Mouse (Mus musculus) frontal cortex, postnatal 36 days (tissue): ENCODE results near the gene B3gat1.

Experiments used
- DNase-seq, 2 experiments: peaks; one replicate each; pipeline ENCODE4 v3.0.0; 2022; ENCODE audit warnings: low spot score in 2 of 2

The B3gat1 gene

DNA sequence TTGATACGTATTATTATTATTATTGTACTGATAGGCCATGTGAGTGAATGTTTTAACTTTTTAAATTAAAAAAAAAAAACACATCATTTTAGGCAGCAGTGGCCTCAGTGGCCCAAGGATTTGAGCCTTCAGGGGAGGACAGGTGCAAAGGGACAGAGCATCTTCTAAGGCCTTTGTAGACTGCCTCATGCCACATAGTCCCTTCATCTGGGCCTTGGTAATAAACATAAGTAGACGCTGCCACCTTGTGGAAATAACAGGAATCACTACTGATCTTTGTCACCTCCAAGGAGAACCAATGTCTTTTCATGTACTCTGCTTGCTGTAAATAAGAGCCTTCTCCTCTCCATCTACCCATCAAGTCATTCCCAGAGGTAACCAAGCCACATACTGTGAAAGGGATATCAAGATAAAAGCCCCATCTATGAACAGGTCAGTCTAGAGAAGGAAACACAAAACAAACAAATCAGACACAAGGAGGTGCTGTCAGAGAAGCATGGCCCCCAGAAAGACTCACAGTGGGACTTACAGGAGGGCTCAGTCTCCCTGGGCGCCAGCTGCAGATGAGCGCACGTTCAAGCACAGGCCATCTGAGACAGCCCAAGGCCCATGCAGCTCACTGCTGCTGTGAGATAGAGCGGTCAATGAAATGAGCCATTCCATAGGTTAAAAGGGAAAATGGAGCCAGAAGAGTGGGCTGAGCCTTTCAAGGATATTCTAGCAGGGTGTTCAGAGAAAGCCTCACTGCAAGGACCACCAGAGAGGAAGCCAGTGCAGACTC lies 42.8 kb downstream of the B3gat1 start:
- peak; percentile 42 to 82 for DNase-seq

DNA sequence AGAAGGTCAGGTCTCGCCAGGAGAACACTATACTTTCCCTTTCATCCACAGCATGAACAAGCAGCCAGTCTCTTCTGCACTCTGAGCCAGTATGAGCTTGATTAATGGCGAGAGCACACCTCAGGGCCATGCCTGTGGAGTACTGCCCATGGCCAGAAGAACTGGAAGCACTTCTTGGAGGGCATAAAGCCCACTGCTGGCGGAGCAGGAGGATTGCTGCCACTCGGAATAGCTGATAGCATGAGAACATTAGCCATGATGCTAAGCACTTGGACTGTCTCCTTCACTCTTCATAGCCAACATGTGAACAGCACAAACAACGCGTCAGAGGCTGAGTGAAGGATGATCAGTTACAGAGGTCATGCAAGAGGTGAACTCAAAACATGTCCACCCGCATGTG lies 44.9 kb downstream of the B3gat1 start:
- DNase-seq = no peak

DNA sequence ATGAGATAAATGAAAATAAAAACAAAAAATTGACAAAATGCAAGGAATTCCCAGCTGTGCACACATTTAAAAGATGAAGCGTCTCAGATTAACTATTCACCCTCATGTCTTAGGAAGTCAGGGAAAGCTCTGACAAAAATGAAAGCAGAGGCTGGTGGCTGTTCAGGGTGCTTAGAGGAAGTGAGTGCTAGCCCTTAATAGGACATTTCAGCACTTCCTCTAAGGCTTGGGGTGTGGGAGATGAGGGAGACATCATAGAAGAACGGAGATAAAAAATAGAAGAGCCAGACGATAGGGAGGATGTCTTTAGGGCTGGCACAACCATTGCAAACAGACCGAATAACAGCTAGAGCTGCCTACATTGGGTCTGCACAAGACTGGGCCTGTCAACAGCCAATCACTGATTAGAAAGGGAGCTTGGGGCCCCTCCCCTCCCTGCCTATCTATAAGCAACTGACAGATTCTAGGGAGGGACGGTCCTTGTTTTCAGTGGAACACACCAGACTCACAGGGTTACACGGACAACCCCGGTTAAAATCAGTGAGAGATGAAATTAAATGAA lies 50.0 kb downstream of the B3gat1 start:
- no peak for DNase-seq

DNA sequence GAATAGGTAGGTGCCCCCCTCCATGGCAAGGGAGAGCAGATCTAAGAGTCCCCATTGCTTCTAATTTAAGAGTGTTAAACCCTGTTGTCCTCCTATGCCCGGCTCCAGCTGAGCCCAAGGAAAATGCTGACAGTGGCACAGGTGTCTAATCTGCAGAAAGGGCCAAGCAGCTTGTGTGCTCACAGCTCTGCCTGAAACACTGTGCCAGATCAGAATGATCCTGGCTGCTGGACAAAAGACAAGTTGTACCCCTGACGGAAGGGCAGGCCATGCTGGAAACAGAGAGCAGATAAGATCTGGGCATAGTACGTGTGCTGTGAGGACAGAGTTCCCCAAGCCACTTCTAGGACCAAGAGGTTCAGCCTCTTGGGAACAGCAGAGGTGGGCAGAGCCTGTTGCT lies 59.3 kb downstream of the B3gat1 start:
- no peak for DNase-seq

DNA sequence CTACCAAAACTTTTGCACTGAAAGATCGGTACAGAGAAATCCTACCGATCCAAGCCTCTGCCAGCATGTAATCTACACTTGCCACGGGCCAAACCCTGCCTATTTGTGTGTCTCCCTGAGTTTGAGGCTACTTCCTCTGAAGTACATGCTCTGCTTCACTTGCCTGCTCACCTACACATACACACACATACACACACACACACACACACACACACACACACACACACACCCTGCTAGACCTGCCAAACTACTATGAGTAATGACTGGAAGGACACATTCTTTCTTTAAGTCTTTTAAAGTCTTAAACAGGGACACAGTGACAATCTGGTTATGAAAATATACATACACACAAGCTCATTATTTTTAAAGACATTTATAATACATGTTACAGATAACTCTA lies 64.7 kb downstream of the B3gat1 start:
- DNase-seq = no peak

DNA sequence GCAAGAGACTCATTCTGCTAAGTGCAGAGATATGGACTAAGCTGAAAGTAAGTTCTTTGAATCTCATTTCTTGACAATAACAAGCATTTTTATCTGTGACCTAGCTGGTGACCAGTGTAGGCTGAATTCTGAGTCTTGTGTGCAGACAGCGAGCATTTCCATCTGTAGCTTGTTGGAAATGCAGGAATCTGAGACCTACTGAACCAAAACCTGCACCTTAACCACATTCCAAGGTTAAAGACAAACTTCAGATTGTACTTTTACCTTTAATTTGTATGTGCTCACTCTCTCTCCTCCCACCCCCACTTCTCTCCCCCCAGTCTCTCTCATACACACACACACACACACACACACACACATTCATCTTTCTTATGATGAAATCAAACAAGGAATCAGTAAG lies 65.2 kb downstream of the B3gat1 start:
- DNase-seq = no peak

DNA sequence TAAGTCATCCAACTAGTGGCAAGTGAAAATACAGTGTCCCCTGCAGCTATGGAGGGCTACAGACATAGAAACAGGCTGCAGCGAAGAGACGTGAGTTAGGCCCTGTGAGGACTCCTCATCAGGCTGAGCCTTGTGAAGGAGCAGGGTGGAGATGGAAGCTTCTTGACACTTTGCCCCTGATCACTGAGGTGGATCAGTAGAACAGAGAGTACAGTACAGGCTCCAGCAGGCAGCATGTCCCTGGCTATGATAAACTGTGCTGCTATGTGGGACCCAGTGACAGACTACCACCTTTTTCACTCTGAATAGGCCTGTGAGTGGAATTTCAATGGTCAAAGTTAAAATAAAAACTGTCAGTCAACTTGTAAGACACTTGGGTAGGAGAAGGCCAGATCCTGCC lies 66.8 kb downstream of the B3gat1 start:
- no peak for DNase-seq

DNA sequence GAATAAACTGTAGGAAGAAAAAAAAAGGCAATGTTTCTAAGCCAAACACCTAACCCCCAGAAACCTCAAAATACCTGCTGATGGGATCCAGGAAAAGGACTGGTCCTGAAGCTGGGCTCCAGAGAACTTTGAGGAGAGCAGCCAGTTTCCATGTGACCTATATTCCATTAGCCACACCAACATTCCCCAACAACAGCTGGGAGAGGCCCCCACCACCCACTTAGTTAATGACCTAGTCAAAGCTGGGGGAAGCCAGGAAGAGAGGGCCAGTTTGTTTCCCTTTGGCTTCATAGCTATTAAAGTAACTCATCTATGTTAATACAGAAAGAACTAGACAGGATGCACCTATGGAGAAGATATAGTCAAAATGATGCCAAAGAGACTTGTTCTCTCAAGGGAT lies 70.8 kb downstream of the B3gat1 start:
- no peak for DNase-seq

DNA sequence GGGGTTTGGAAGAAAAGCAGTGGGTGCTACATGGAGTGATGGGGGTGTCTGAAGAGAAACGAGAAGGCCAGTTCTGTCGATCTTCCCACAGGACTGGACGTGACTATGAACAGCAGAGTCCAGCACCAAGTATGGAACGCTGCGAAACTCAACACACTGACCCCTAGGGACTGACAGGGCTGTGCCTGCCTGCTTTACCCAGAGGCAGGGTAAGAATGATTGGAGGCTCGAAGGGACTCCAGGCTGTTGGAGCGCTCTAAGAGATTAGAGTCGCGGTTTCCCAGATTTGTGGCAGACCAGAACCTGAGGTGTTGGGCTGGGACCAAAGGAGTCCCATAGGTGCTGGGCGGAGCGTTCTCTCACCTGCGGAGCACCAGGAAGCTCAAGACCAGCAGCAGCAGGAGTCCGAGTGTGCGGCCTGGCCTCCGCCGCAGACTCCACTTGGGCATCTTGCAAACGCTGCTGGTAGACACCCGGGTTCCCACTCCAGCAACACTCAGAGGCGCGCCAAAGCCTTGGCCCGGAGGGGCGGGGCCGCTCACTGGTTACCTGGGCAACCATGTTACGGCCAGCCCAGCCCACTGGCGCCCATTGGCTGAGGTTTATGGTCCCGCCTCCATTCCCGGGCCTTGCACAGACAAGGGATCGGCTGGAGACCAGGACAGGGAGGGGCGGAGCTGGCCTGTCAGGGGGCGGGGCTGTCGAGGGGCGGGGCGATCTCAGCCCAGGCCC lies 72.6 kb downstream of the B3gat1 start, which contains the start of gene Glb1l2:
TSS of gene Glb1l2 (minus strand) at position 534 of the 732 bp plus-strand sequence.
- peak; percentile 69 to 86 for DNase-seq

DNA sequence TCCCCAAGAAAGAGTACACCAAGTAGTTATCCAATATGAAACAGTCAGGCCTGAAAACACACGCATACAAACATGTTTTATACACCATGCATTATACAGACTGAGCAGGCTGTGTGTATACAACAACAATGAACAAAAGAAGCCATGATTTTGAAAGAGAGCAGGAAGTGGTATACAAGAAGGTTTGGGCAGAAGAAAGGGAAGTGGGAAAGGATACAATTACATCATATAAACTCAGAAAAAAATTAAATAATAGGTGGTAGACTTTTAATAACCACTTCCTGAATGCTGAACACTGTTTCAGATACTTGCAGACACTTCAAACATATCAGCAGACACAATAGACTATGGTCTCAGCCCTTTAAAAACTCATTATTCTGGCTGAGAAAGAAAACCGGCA lies 75.2 kb downstream of the B3gat1 start:
- no peak for DNase-seq
